Comparison of ENCODE assay signal across 8 mouse cellular contexts in genomic region chr1:162217340-162217974, GRCm38 (mm10).
A peak's percentile ranks its signal among the peaks of the same experiment; 100 is the strongest.
DNase-seq lines count a peak whose midpoint lies in the region; ATAC-seq and TF ChIP-seq lines count a peak whose summit lies in the region.

No protein-coding gene starts in this region.

- TF ChIP-seq EP300 in heart, postnatal 0 days (IDR thresholded peaks at IDR 0.05; ENCODE audit: low read depth): no peak

- WGBS in spleen, adult 2 months: 73% methylated on average over 15 of the region's 15 CpGs
- WGBS in heart, postnatal 0 days: 50% methylated on average over 15 of the region's 15 CpGs

- no peaks in the 10 kb centered on the region for H3K9me3 ChIP-seq in heart, postnatal 0 days (replicated peaks; ENCODE audit: control insufficient read depth, low read length)

- no peak for TF ChIP-seq POLR2A in spleen, adult 2 months (IDR thresholded peaks at IDR 0.05; ENCODE audit: low read depth, low read length)

- no peaks in the 10 kb centered on the region for H3K27me3 ChIP-seq in spleen, adult 2 months (ENCODE audit: control insufficient read depth, insufficient read depth, low read length)
- no peaks in the 10 kb centered on the region for H3K27me3 ChIP-seq in heart, postnatal 0 days (ENCODE audit: control insufficient read depth, insufficient read depth, low read length)

- H3K4me3 ChIP-seq in spleen, adult 2 months (ENCODE audit: extremely low read depth, insufficient read depth, insufficient read length): peak overlapping the region; percentile 42; the same call in 1 of the 2 replicates
- peak overlapping the region; percentile 40 for H3K4me3 ChIP-seq in heart, postnatal 0 days (ENCODE audit: low read depth, low read length)

- no peak for TF ChIP-seq CTCF in spleen, adult 2 months (IDR thresholded peaks at IDR 0.05; ENCODE audit: extremely low read depth, insufficient read depth, insufficient read length, insufficient replicate concordance)
- no peak for TF ChIP-seq CTCF in heart, postnatal 0 days (IDR thresholded peaks at IDR 0.05; ENCODE audit: low read depth)

- peak overlapping the region; percentile 61 for H3K9ac ChIP-seq in heart, postnatal 0 days (replicated peaks; ENCODE audit: low read depth, low read length)

- no peaks in the 10 kb centered on the region for H3K4me1 ChIP-seq in spleen, adult 2 months (ENCODE audit: control insufficient read depth, insufficient read depth, insufficient read length)
- H3K4me1 ChIP-seq in heart, postnatal 0 days (ENCODE audit: control insufficient read depth, insufficient read depth): peaks cover 9% of the 10 kb centered on the region

- peak; percentile 92 for ATAC-seq in heart, postnatal 0 days (ENCODE audit: insufficient read depth, low read depth)

- DNase-seq in spleen, adult 2 months (ENCODE audit: low read depth in 1 of 2, low spot score in 2 of 2): no peak
- no peak for DNase-seq in spleen, postnatal 36 days (ENCODE audit: low spot score in 2 of 2)
- DNase-seq in heart, postnatal 0 days (ENCODE audit: low spot score): peak; percentile 80
- DNase-seq in kidney, postnatal 14 days: peak; percentile 76
- DNase-seq in lung, postnatal 4 days: peak; percentile 74 to 89
- DNase-seq in B cell, adult 2 months: no peak
- no peak for DNase-seq in left cerebral cortex, adult 18-20 months (ENCODE audit: low spot score in 2 of 2)
- no peak for DNase-seq in spleen, adult 12 weeks (ENCODE audit: low spot score)

- peak overlapping the region; percentile 51 for H3K4me2 ChIP-seq in heart, postnatal 0 days (ENCODE audit: low read depth, low read length)

- peak overlapping the region; percentile 33 for H3K27ac ChIP-seq in spleen, adult 2 months (ENCODE audit: insufficient read depth, low read length)
- peak overlapping the region; percentile 92 for H3K27ac ChIP-seq in heart, postnatal 0 days (ENCODE audit: low read depth)

- no peaks in the 10 kb centered on the region for H3K36me3 ChIP-seq in spleen, adult 2 months (ENCODE audit: control insufficient read depth, insufficient read depth, low read length)
- H3K36me3 ChIP-seq in heart, postnatal 0 days (replicated peaks; ENCODE audit: control insufficient read depth, insufficient read depth, low read length): no peaks in the 10 kb centered on the region

Comparison
In these comparisons a context has a peak if more than half of its experiments do, and no peak if none do; other contexts are left out.
1. DNase-seq: peak in heart, postnatal 0 days (single experiment), kidney, postnatal 14 days (single experiment) and lung, postnatal 4 days (2 of 2); none in spleen, adult 2 months (0 of 2), spleen, postnatal 36 days (0 of 2), B cell, adult 2 months (0 of 2), left cerebral cortex, adult 18-20 months (0 of 2) and spleen, adult 12 weeks (single experiment).